Mouse (Mus musculus) forebrain, embryonic 14.5 days (tissue): ENCODE measurements at regions not wholly inside any gene's neighbourhood (a gene's known extent, or its start where the extent isn't known, plus 50 kb on each side); places are given as distances from the start of the nearest gene placed in this dataset.

Experiments
- ATAC-seq: fragments of 200-750 bp; cut with Nextera tagmentation; 2 replicates; pipeline ENCODE4 v1.8.0; 2017; ENCODE audit warnings: mild to moderate bottlenecking, moderate library complexity
- DNase-seq: peaks from one replicate; pipeline ENCODE4 v3.0.0-alpha.2; 2015; ENCODE audit warnings: low spot score
- H3K27ac ChIP-seq: fragments of 300-500 bp; sonication (generic); 2 replicates; pipeline ENCODE4 v1.5.1; 2014; ENCODE audit warnings: low read depth, mild to moderate bottlenecking, control low read depth, low read length, moderate library complexity
- H3K27me3 ChIP-seq: fragments of 300-500 bp; sonication (generic); replicated peaks from 2 replicates; pipeline ENCODE4 v1.6.1; 2014; ENCODE audit warnings: low read length, control low read depth, mixed read lengths; ENCODE audit not compliant: control insufficient read depth, insufficient read depth
- H3K36me3 ChIP-seq: fragments of 300-500 bp; sonication (generic); 2 replicates; pipeline ENCODE4 v1.6.1; 2014; ENCODE audit warnings: low read length, control low read depth; ENCODE audit not compliant: control insufficient read depth, insufficient read depth
- H3K4me1 ChIP-seq: fragments of 300-500 bp; sonication (generic); 2 replicates; pipeline ENCODE4 v1.6.1; 2014; ENCODE audit warnings: antibody characterized with exemption, low read length, control low read depth; ENCODE audit not compliant: control insufficient read depth, insufficient read depth
- H3K4me2 ChIP-seq: fragments of 300-500 bp; sonication (generic); 2 replicates; pipeline ENCODE4 v1.6.1; 2014; ENCODE audit warnings: mild to moderate bottlenecking, control low read depth, low read length
- H3K4me3 ChIP-seq: fragments of 300-500 bp; sonication (generic); 2 replicates; pipeline ENCODE4 v1.5.1; 2014; ENCODE audit warnings: low read depth, low read length, control low read depth
- H3K9ac ChIP-seq: fragments of 300-500 bp; sonication (generic); 2 replicates; pipeline ENCODE4 v1.6.1; 2014; ENCODE audit warnings: mild to moderate bottlenecking, low read length, control low read depth, moderate library complexity
- H3K9me3 ChIP-seq: fragments of 300-500 bp; sonication (generic); replicated peaks from 2 replicates; pipeline ENCODE4 v1.6.1; 2016; ENCODE audit warnings: low read length, control low read depth, mixed read lengths; ENCODE audit not compliant: control insufficient read depth
- WGBS: fragments of 180-500 bp; shearing (Covaris S2); extraction: QIAGEN DNeasy Blood & Tissue Kit; methylation state at CpG from one replicate; pipeline ENCODE4 v1.1.7; 2014; 5-methylcytosine and 5-hydroxymethylcytosine counted together

DNA sequence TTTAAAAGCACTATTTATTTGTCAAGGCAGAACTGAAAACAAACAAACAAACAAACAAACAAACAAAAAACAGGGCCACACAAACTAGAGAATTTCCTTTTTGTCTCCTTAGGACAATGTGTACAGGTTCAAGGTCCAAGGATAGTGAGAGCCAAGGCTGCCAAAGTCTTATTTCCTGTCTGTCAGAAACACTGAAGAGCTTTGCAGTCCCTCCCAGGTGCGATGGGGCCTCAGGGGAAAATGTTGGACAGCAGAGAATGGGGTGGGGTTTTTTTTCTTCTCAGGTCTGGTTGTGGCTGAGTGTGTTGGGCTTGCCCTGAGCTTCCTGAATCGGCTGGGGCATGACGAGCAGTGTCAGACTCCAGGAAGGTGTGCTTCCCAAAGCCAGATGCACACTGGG, 53.1 kb upstream of the Wscd2 start:
- 74% methylated on average over 3 of the region's 3 CpGs for WGBS

More for the DNA sequence above, 53.1 kb upstream of the Wscd2 start:
- H3K4me2 ChIP-seq = no peak overlapping the region
- DNase-seq = no peak
- ATAC-seq = no peak
- no peaks in the 10 kb centered on the region for H3K27me3 ChIP-seq
- H3K36me3 ChIP-seq = no peaks in the 10 kb centered on the region
- H3K9ac ChIP-seq = no peak overlapping the region
- no peak overlapping the region for H3K4me3 ChIP-seq
- H3K27ac ChIP-seq = no peak overlapping the region
- no peaks in the 10 kb centered on the region for H3K9me3 ChIP-seq
- H3K4me1 ChIP-seq = no peaks in the 10 kb centered on the region
